Comparison of ENCODE assay signal across 10 mouse cellular contexts in genomic region chr9:73931988-73932387, GRCm38 (mm10). TPM values are rescaled to one million over a fixed set of nuclear protein-coding genes. Genes with fewer than 3 reads are reported as not detected.
"Had no signal": no experiment of that assay in that cellular context is flagged by ENCODE, and none has a peak within 500 bp of the region (broad histone marks: within the 10 kb centered on the region; RNA-seq: fewer than 3 reads in every experiment).

No protein-coding gene starts in this region.

- DNase-seq: kidney, postnatal 36 days; layer of hippocampus, adult 9-11 months; left cerebral cortex, postnatal 4 days; lung, adult 18-20 months; right cerebral cortex, adult 18-20 months; thymus, adult 2 months; thymus, postnatal 25 days had no signal

- ATAC-seq: midbrain, embryonic 13.5 days had no signal

RNA-seq across cellular contexts. Expression of gene Unc13c, which starts 36.8 kb away (rescaled TPM):
- total RNA-seq: liver, adult 2 months; megakaryocyte progenitor cell, adult 5-6 weeks had no signal
- polyA plus RNA-seq: liver, adult 2 months; thymus, adult 2 months had no signal
